In the genomic region with DNA sequence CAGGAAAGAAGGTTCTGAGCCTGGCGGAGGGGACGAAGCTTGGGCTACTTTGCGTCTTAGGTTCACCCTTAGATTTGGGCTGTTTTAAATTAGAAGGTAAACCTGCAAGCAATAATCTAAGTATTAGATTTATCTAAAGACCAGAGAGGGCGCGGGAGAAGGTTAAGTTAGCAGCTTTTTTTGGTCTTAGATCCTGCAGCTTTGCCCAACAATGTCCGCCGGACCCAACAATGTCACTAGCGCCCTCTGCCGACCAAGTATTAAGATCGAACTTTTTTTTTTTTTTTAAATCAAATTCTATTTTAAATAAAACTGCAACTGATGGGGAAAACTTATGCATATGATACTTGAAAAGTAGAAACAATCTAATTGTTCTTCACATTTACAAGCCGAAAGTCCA, we compare ENCODE assay signal across 8 mouse cellular contexts. TPM values are rescaled to one million over a fixed set of nuclear protein-coding genes. Genes with fewer than 3 reads are reported as not detected.
DNase-seq lines count a peak whose midpoint lies in the region; ATAC-seq and TF ChIP-seq lines count a peak whose summit lies in the region.

No protein-coding gene starts in this region.

- TF ChIP-seq POLR2A in lung, adult 2 months (IDR thresholded peaks at IDR 0.05; ENCODE audit: borderline replicate concordance, extremely low read depth, low read depth, low read length) = no peak

- ATAC-seq in CD4-positive, CD25-positive, alpha-beta regulatory T cell, adult 4 months = no peak
- ATAC-seq in granulocyte monocyte progenitor cell, adult 5-6 weeks (replicated peaks; ENCODE audit: poor library complexity, severe bottlenecking) = 0 out of 2 replicates have a peak, but pooled peaks have one; percentile 22
- ATAC-seq in liver, embryonic 15.5 days (ENCODE audit: insufficient read depth) = no peak

- no peaks in the 10 kb centered on the region for H3K27me3 ChIP-seq in liver, embryonic 15.5 days

- TF ChIP-seq CTCF in lung, adult 2 months (IDR thresholded peaks at IDR 0.05; ENCODE audit: insufficient read depth, low read length) = peak; percentile 47

- H3K36me3 ChIP-seq in liver, embryonic 15.5 days (replicated peaks) = no peaks in the 10 kb centered on the region

- H3K4me1 ChIP-seq in lung, adult 2 months (ENCODE audit: control insufficient read depth, insufficient read depth, low read length) = no peaks in the 10 kb centered on the region
- peaks cover 12% of the 10 kb centered on the region for H3K4me1 ChIP-seq in liver, embryonic 15.5 days (replicated peaks)

- H3K27ac ChIP-seq in liver, embryonic 15.5 days (replicated peaks) = peak overlapping the region; percentile 80

- WGBS in lung, adult 2 months = 37% methylated on average over 11 of the region's 11 CpGs
- WGBS in liver, embryonic 15.5 days (ENCODE audit: insufficient replicate concordance) = 32% methylated on average over 11 of the region's 11 CpGs

- DNase-seq in CD4-positive, CD25-positive, alpha-beta regulatory T cell, adult 2 months (ENCODE audit: low read depth, low spot score) = peak; percentile 84
- DNase-seq in lung, adult 2 months = peak; percentile 33
- no peak for DNase-seq in lung, postnatal 25 days (ENCODE audit: low spot score)
- DNase-seq in brain, adult 2 months (ENCODE audit: low read depth, low spot score) = peak; percentile 71
- DNase-seq in frontal cortex, postnatal 14 days (ENCODE audit: low spot score in 2 of 2) = no peak

- H3K4me2 ChIP-seq in liver, embryonic 15.5 days = peak overlapping the region; percentile 37; the same call in 1 of the 2 replicates

- H3K4me3 ChIP-seq in lung, adult 2 months (replicated peaks; ENCODE audit: extremely low read depth, low read depth, low read length) = no peak overlapping the region
- no peak overlapping the region for H3K4me3 ChIP-seq in liver, embryonic 15.5 days (replicated peaks)

- no peaks in the 10 kb centered on the region for H3K9me3 ChIP-seq in liver, embryonic 15.5 days (replicated peaks)

- H3K9ac ChIP-seq in liver, embryonic 15.5 days = no peak overlapping the region

RNA-seq across cellular contexts. Expression of a gene that starts 18.6 kb away (rescaled TPM):
- under 1 TPM; 0.46 to 0.53 TPM for polyA plus RNA-seq in CD4-positive, CD25-positive, alpha-beta regulatory T cell, adult 4 months (2017; shearing (Covaris generic))
- 1.7 and 2.4 TPM in 2 replicates for polyA plus RNA-seq in lung, adult 2 months (2012; rRNA removed)
- 1.1 TPM in 1 of 2 replicates, not detected in the other for total RNA-seq in granulocyte monocyte progenitor cell, adult 5-6 weeks (2014; fragmentation: Nextera tagmentation)
- 0.67 TPM in 1 of 2 replicates, not detected in the other for total RNA-seq in granulocyte monocyte progenitor cell, adult 5-6 weeks (2017)
- polyA plus RNA-seq in liver, embryonic 15.5 days (2015; fragmentation: Nextera tagmentation; extraction: Ambion mirVana) = 0.20 and 0.26 TPM in 2 replicates

Comparison
In these comparisons a context has a peak if more than half of its experiments do, and no peak if none do; other contexts are left out.
1. DNase-seq: peak in CD4-positive, CD25-positive, alpha-beta regulatory T cell, adult 2 months (single experiment), lung, adult 2 months (single experiment) and brain, adult 2 months (single experiment); none in lung, postnatal 25 days (single experiment) and frontal cortex, postnatal 14 days (0 of 2).